Mouse (Mus musculus) liver, embryonic 16.5 days (tissue): ENCODE results near the gene Dag1. TPM values are rescaled to one million over a fixed set of nuclear protein-coding genes. Genes with fewer than 3 reads are reported as not detected.

ENCODE experiments used
- ATAC-seq: fragments of 200-750 bp; cut with Nextera tagmentation; 2 replicates; pipeline ENCODE4 v1.8.0; 2017; ENCODE audit warnings: low read depth, mild to moderate bottlenecking, moderate number of reproducible peaks, moderate library complexity
- H3K27ac ChIP-seq: fragments of 300-500 bp; sonication (generic); 2 replicates; pipeline ENCODE4 v1.5.1; 2014; ENCODE audit warnings: mild to moderate bottlenecking, low read length
- H3K27me3 ChIP-seq: fragments of 300-500 bp; sonication (generic); 2 replicates; pipeline ENCODE4 v1.6.1; 2014; ENCODE audit warnings: low read depth, low read length, mixed read lengths; ENCODE audit not compliant: control insufficient read depth, insufficient read depth
- H3K36me3 ChIP-seq: fragments of 300-500 bp; sonication (generic); 2 replicates; pipeline ENCODE4 v1.6.1; 2014; ENCODE audit warnings: mild to moderate bottlenecking; ENCODE audit not compliant: control insufficient read depth, insufficient read depth
- H3K4me1 ChIP-seq: fragments of 300-500 bp; sonication (generic); 2 replicates; pipeline ENCODE4 v1.6.1; 2014; ENCODE audit warnings: low read depth, low read length, mixed read lengths; ENCODE audit not compliant: control insufficient read depth
- H3K4me2 ChIP-seq: fragments of 300-500 bp; sonication (generic); 2 replicates; pipeline ENCODE4 v1.6.1; 2014; ENCODE audit warnings: low read depth, low read length, mixed read lengths
- H3K4me3 ChIP-seq: fragments of 300-500 bp; sonication (generic); 2 replicates; pipeline ENCODE4 v1.5.1; 2014; ENCODE audit warnings: low read depth, mild to moderate bottlenecking, low read length
- H3K9ac ChIP-seq: fragments of 300-500 bp; sonication (generic); 2 replicates; pipeline ENCODE4 v1.6.1; 2014; ENCODE audit warnings: low read depth, low read length
- H3K9me3 ChIP-seq: fragments of 300-500 bp; sonication (generic); replicated peaks from 2 replicates; pipeline ENCODE4 v1.6.1; 2016; ENCODE audit warnings: low read length; ENCODE audit not compliant: control insufficient read depth
- WGBS: fragments of 180-500 bp; shearing (Covaris S2); extraction: QIAGEN DNeasy Blood & Tissue Kit; methylation state at CpG from one replicate; pipeline ENCODE4 v1.1.7; 2014; ENCODE audit not compliant: insufficient replicate concordance; 5-methylcytosine and 5-hydroxymethylcytosine counted together
- polyA plus RNA-seq: library from polyadenylated mRNA; unstranded; fragments of >200 nt; fragmentation: Nextera tagmentation; extraction: Ambion mirVana; gene quantifications from 2 replicates; pipeline ENCODE4 v1.2.1, GENCODE M21; 2015

Dag1 gene
- polyA plus RNA-seq, 1 experiment from 2014 or later = 20.4 TPM

DNA sequence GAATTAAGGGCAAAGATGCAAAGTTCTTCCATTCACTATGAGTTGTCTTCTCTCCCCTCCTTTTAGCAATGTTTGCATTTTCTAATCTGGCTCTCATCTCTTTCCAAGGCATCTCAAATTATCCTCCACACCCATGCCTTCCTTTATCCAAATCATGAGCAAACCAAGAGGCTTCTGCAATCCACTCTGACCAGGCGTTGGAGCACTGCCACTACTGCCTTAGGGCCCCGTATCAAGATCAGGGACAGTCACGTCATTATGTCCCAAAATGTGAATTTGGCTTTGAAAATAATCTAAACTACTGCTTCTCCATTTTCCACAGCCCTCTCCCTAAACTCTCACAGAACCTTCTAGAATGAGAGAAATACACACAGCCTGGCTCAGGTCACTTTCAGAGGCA lies 19.2 kb downstream of the Dag1 start:
- 72% methylated on average over 3 of the region's 3 CpGs for WGBS

GRCm38 (mm10) chr9:108239951-108240350 lies 23.8 kb downstream of the Dag1 start:
- Histone ChIP-seq H3K27ac (no peak overlapping the region), H3K4me3 (no peak overlapping the region), H3K27me3 (no peaks in the 10 kb centered on the region), H3K4me1 (no peaks in the 10 kb centered on the region), H3K9me3 (no peaks in the 10 kb centered on the region), H3K4me2 (no peak overlapping the region), H3K9ac (no peak overlapping the region), H3K36me3 (no peaks in the 10 kb centered on the region)
- WGBS = 66% methylated on average over 5 of the region's 5 CpGs
- ATAC-seq = no peak

More for the DNA sequence above, 19.2 kb downstream of the Dag1 start:
- H3K9ac ChIP-seq = no peak overlapping the region
- no peak for ATAC-seq
- no peaks in the 10 kb centered on the region for H3K9me3 ChIP-seq
- no peaks in the 10 kb centered on the region for H3K36me3 ChIP-seq
- H3K4me3 ChIP-seq = no peak overlapping the region
- H3K4me2 ChIP-seq = no peak overlapping the region
- H3K4me1 ChIP-seq = no peaks in the 10 kb centered on the region
- H3K27ac ChIP-seq = no peak overlapping the region
- no peaks in the 10 kb centered on the region for H3K27me3 ChIP-seq

GRCm38 (mm10) chr9:108238831-108239230 lies 24.9 kb downstream of the Dag1 start:
- Histone ChIP-seq H3K9ac (no peak overlapping the region), H3K36me3 (no peaks in the 10 kb centered on the region), H3K4me1 (no peaks in the 10 kb centered on the region), H3K4me3 (no peak overlapping the region), H3K27ac (no peak overlapping the region), H3K27me3 (no peaks in the 10 kb centered on the region), H3K4me2 (no peak overlapping the region), H3K9me3 (no peaks in the 10 kb centered on the region)
- WGBS = 75% methylated on average over 3 of the region's 3 CpGs
- ATAC-seq = no peak

DNA sequence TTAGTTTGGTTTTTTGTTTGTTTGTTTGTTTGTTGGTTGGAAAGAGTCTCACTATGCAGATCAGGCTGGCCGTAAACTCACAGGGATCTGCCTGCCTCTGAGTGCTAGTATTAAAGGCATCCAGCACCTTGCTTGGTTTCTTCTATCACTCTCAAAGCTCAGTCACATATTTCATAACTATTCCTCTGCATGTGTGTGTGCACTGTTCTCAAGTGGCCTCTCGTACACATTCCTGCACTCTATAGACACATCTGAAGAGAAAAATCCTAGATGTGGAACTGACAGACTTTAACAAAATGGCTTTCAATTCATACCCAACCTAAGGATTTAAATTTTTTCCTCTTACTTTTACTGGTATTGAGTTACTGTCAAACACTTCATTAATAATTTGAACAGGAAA lies 25.4 kb downstream of the Dag1 start:
- H3K9ac ChIP-seq = no peak overlapping the region
- ATAC-seq = no peak
- no peak overlapping the region for H3K4me2 ChIP-seq
- H3K4me3 ChIP-seq = no peak overlapping the region
- no peak overlapping the region for H3K27ac ChIP-seq
- H3K36me3 ChIP-seq = no peaks in the 10 kb centered on the region
- no peaks in the 10 kb centered on the region for H3K9me3 ChIP-seq
- no peaks in the 10 kb centered on the region for H3K4me1 ChIP-seq
- 70% methylated on average over 2 of the region's 2 CpGs for WGBS
- H3K27me3 ChIP-seq = no peaks in the 10 kb centered on the region

GRCm38 (mm10) chr9:108234682-108235081 lies 29.1 kb downstream of the Dag1 start:
- WGBS = 67% methylated on average over 2 of the region's 2 CpGs

DNA sequence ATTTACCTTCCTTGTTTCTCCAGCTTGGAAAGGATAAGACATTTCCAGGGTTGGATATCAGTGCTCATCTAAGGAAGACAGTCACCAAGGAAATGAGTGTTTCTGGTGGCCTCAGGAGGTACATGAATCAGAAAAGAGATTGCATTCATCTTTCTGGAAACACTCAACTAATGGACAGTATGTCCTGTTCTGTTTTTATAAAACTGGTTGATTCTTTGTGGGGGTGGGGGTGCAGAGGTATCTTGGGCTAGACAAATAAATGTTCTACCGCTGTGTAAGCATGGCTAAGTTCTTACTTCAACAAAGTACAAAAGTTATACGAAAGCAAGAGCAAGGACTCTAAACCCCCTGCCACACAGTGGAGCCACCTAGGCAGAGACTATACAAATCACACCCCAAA lies 30.9 kb downstream of the Dag1 start:
- H3K9me3 ChIP-seq = no peaks in the 10 kb centered on the region
- H3K4me3 ChIP-seq = no peak overlapping the region
- no peak overlapping the region for H3K27ac ChIP-seq
- no peaks in the 10 kb centered on the region for H3K27me3 ChIP-seq
- H3K4me1 ChIP-seq = no peaks in the 10 kb centered on the region
- no peak overlapping the region for H3K9ac ChIP-seq
- no peak overlapping the region for H3K4me2 ChIP-seq
- 70% methylated on average over 2 of the region's 2 CpGs for WGBS
- H3K36me3 ChIP-seq = no peaks in the 10 kb centered on the region
- ATAC-seq = no peak

More at GRCm38 (mm10) chr9:108234682-108235081, 29.1 kb downstream of the Dag1 start:
- no peak overlapping the region for H3K9ac ChIP-seq
- H3K27me3 ChIP-seq = no peaks in the 10 kb centered on the region
- H3K4me2 ChIP-seq = no peak overlapping the region
- H3K4me1 ChIP-seq = no peaks in the 10 kb centered on the region
- ATAC-seq = no peak
- H3K9me3 ChIP-seq = no peaks in the 10 kb centered on the region
- H3K36me3 ChIP-seq = no peaks in the 10 kb centered on the region
- H3K4me3 ChIP-seq = no peak overlapping the region
- no peak overlapping the region for H3K27ac ChIP-seq

DNA sequence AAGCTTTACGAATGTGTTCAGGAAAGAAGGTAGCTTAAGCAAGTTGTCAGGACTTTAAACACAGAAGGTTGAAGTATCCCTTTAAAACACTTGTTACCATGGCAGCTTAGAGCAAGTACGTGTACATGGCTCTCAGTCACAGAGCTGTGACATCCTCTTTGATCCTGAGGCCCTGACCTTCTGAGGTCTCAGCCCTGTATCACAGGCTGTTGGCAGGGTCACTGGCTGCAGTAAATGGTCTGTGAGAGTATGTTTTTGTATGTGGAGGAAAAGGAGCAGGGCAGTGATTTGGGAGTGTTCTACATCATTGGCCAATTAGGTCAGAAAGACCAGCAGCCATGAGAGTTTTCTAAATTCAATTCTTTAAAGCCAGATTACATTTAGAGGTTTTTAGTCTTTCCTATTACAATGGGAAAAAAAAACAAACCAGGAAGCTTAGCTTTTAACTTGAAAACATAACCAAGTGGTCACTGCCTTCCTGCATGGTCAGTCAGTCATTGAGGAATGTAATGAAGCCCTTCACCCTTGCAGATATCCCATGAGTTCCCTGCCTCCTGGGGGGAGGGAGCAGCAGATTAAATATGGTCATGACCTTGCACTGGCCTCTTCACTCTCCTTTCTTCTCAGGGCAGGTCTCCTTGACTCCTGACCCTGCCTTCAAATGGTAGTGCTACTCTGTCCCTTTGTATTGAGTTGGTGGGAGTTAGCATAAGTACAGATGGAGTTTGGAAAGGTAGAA lies 35.7 kb downstream of the Dag1 start:
- H3K9me3 ChIP-seq = no peaks in the 10 kb centered on the region
- no peak overlapping the region for H3K4me2 ChIP-seq
- H3K36me3 ChIP-seq = no peaks in the 10 kb centered on the region
- H3K4me3 ChIP-seq = no peak overlapping the region
- WGBS = 60% methylated on average over 2 of the region's 2 CpGs
- H3K9ac ChIP-seq = no peak overlapping the region
- no peaks in the 10 kb centered on the region for H3K4me1 ChIP-seq
- no peak overlapping the region for H3K27ac ChIP-seq
- H3K27me3 ChIP-seq = no peaks in the 10 kb centered on the region
- no peak for ATAC-seq

- peaks cover 4% of the 10 kb centered on the region for H3K4me1 ChIP-seq
- H3K9me3 ChIP-seq = no peaks in the 10 kb centered on the region
- H3K27me3 ChIP-seq = no peaks in the 10 kb centered on the region
- H3K36me3 ChIP-seq = no peaks in the 10 kb centered on the region
- no peak overlapping the region for H3K4me2 ChIP-seq
- ATAC-seq = no peak
- H3K4me3 ChIP-seq = no peak overlapping the region
- H3K9ac ChIP-seq = no peak overlapping the region
- H3K27ac ChIP-seq = no peak overlapping the region
- WGBS = 68% methylated on average over 2 of the region's 2 CpGs
These were observed 38.6 kb downstream of the Dag1 start for GRCm38 (mm10) chr9:108225166-108225565.

- Histone ChIP-seq H3K4me1 (peaks cover 4% of the 10 kb centered on the region), H3K27ac (no peak overlapping the region), H3K9ac (no peak overlapping the region), H3K36me3 (no peaks in the 10 kb centered on the region), H3K4me2 (no peak overlapping the region), H3K9me3 (no peaks in the 10 kb centered on the region), H3K4me3 (no peak overlapping the region), H3K27me3 (no peaks in the 10 kb centered on the region)
- ATAC-seq = no peak
- 70% methylated on average over 1 of the region's 1 CpGs for WGBS
These were observed 40.1 kb downstream of the Dag1 start for GRCm38 (mm10) chr9:108223633-108224032.
